19 mouse cellular contexts compared by ENCODE assay signal in the genomic region with DNA sequence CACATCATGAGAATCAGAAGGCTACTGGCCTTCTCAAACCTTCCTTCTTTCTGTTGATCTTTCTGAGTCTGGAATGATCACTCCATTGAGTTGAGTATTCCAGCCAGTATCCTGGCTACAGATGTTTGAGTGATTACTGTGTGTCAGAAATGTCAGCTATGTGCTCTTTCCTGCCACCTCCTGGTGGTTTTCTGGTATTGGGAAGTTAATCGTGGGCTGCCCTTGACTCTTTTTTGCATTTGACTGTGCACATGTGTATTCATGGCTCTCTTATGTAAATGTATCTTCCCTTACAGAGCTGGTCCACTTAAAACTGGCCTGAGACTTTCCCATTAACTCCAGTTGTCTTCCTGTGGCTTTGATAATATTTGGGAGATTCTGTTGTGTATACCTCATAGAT.
DNase-seq lines count a peak whose midpoint lies in the region; ATAC-seq and TF ChIP-seq lines count a peak whose summit lies in the region.
"Had no signal": no experiment of that assay in that cellular context is flagged by ENCODE, and none has a peak within 500 bp of the region (broad histone marks: within the 10 kb centered on the region; RNA-seq: fewer than 3 reads in every experiment).

No protein-coding gene starts in this region.

- intact Hi-C loops in heart, adult 2 months (cut with DNase I): no loop called here

- no peak overlapping the region for H3K27ac ChIP-seq in heart, adult 2 months
- H3K27ac ChIP-seq in lung, embryonic 14.5 days (ENCODE audit: low read depth): no peak overlapping the region
- H3K27ac ChIP-seq: embryonic facial prominence, embryonic 13.5 days; hindbrain, embryonic 10.5 days; limb, embryonic 12.5 days; liver, embryonic 13.5 days; midbrain, embryonic 15.5 days; neural tube, embryonic 15.5 days had no signal

- CTCF ChIA-PET in Patski (lab: Charles Lee): no interaction called here

- TF ChIP-seq EP300 in heart, adult 2 months (IDR thresholded peaks at IDR 0.05; ENCODE audit: insufficient read depth, low read depth, low read length): no peak

- no peaks in the 10 kb centered on the region for H3K9me3 ChIP-seq in lung, embryonic 14.5 days (ENCODE audit: low read depth, low read length)
- H3K9me3 ChIP-seq: embryonic facial prominence, embryonic 13.5 days; hindbrain, embryonic 10.5 days; limb, embryonic 12.5 days; liver, embryonic 13.5 days; midbrain, embryonic 15.5 days; neural tube, embryonic 15.5 days had no signal

- no peak overlapping the region for H3K9ac ChIP-seq in heart, adult 2 months (ENCODE audit: low read depth, low read length)
- H3K9ac ChIP-seq in lung, embryonic 14.5 days: no peak overlapping the region
- H3K9ac ChIP-seq: embryonic facial prominence, embryonic 13.5 days; limb, embryonic 12.5 days; liver, embryonic 13.5 days; midbrain, embryonic 15.5 days; neural tube, embryonic 15.5 days had no signal

- TF ChIP-seq CTCF in heart, adult 2 months (IDR thresholded peaks at IDR 0.05): 0 out of 2 replicates have a peak, but pooled peaks have one; percentile 22
- 0 out of 2 replicates have a peak, but pooled peaks have one; percentile 7 for TF ChIP-seq CTCF in lung, embryonic 14.5 days (IDR thresholded peaks at IDR 0.05; ENCODE audit: low read depth)
- TF ChIP-seq CTCF in Patski (IDR thresholded peaks at IDR 0.05): peak; percentile 30

- no peaks in the 10 kb centered on the region for H3K79me2 ChIP-seq in heart, adult 2 months (replicated peaks; ENCODE audit: control insufficient read depth, insufficient read depth, low read length)

- no peaks in the 10 kb centered on the region for H3K36me3 ChIP-seq in heart, adult 2 months (ENCODE audit: control insufficient read depth, insufficient read depth, low read length)
- no peaks in the 10 kb centered on the region for H3K36me3 ChIP-seq in lung, embryonic 14.5 days (ENCODE audit: insufficient read depth)
- H3K36me3 ChIP-seq: embryonic facial prominence, embryonic 13.5 days; hindbrain, embryonic 10.5 days; limb, embryonic 12.5 days; liver, embryonic 13.5 days; midbrain, embryonic 15.5 days; neural tube, embryonic 15.5 days had no signal

- H3K4me1 ChIP-seq in heart, adult 2 months (ENCODE audit: control insufficient read depth, insufficient read depth, low read length): no peaks in the 10 kb centered on the region
- no peaks in the 10 kb centered on the region for H3K4me1 ChIP-seq in lung, embryonic 14.5 days (ENCODE audit: insufficient read depth)
- H3K4me1 ChIP-seq: embryonic facial prominence, embryonic 13.5 days; hindbrain, embryonic 10.5 days; limb, embryonic 12.5 days; liver, embryonic 13.5 days; midbrain, embryonic 15.5 days; neural tube, embryonic 15.5 days had no signal

- no peak overlapping the region for H3K4me2 ChIP-seq in lung, embryonic 14.5 days
- H3K4me2 ChIP-seq: embryonic facial prominence, embryonic 13.5 days; limb, embryonic 12.5 days; liver, embryonic 13.5 days; midbrain, embryonic 15.5 days; neural tube, embryonic 15.5 days had no signal

- in situ Hi-C loops in Patski (cut with MboI; ENCODE audit: low pct_unique_long_range_greater_than_20kb): no loop called here

- POLR2A ChIA-PET in Patski (lab: Charles Lee): no interaction called here

- TF ChIP-seq POLR2A in heart, adult 2 months (IDR thresholded peaks at IDR 0.05; ENCODE audit: insufficient read depth, low read depth, low read length): no peak

- no peaks in the 10 kb centered on the region for H3K27me3 ChIP-seq in heart, adult 2 months (ENCODE audit: control insufficient read depth, insufficient read depth, low read length)
- H3K27me3 ChIP-seq in lung, embryonic 14.5 days (ENCODE audit: insufficient read depth, low read length): no peaks in the 10 kb centered on the region
- H3K27me3 ChIP-seq in Patski: no peaks in the 10 kb centered on the region
- H3K27me3 ChIP-seq: embryonic facial prominence, embryonic 13.5 days; limb, embryonic 12.5 days; liver, embryonic 13.5 days; midbrain, embryonic 15.5 days; neural tube, embryonic 15.5 days had no signal

- H3K4me3 ChIP-seq in heart, adult 2 months: no peak overlapping the region
- H3K4me3 ChIP-seq in lung, embryonic 14.5 days (ENCODE audit: low read depth, low read length): no peak overlapping the region
- H3K4me3 ChIP-seq: embryonic facial prominence, embryonic 13.5 days; hindbrain, embryonic 10.5 days; limb, embryonic 12.5 days; liver, embryonic 13.5 days; midbrain, embryonic 15.5 days; neural tube, embryonic 15.5 days had no signal

- WGBS in heart, adult 2 months: 23% methylated on average over 1 of the region's 1 CpGs
- 27% methylated on average over 1 of the region's 1 CpGs for WGBS in lung, embryonic 14.5 days

- no peak for ATAC-seq in lung, embryonic 14.5 days (ENCODE audit: insufficient read depth)
- peak; percentile 47 for ATAC-seq in Patski
- peak; percentile 75 for ATAC-seq in megakaryocyte progenitor cell, adult 5-6 weeks (replicated peaks; ENCODE audit: poor library complexity)
- ATAC-seq: forebrain, embryonic 14.5 days; midbrain, embryonic 15.5 days had no signal

- no peak for DNase-seq in heart, adult 2 months
- DNase-seq in heart, adult 8-10 months (ENCODE audit: low spot score): no peak
- no peak for DNase-seq in lung, embryonic 14.5 days
- no peak for DNase-seq in lung, postnatal 25 days (ENCODE audit: low spot score)
- no peak for DNase-seq in Patski (ENCODE audit: low read depth, low spot score)
- no peak for DNase-seq in urinary bladder, postnatal 10 days (ENCODE audit: low spot score)
- DNase-seq in gastrocnemius, postnatal 4 days (ENCODE audit: low spot score in 2 of 2): no peak
- DNase-seq: adrenal gland, postnatal 25 days; cerebellum, adult 18-20 months; kidney, adult 8-10 months; layer of hippocampus, adult 9-11 months; liver, embryonic 13.5 days had no signal
